ENCODE assay signal across 27 mouse cellular contexts in the genomic region with DNA sequence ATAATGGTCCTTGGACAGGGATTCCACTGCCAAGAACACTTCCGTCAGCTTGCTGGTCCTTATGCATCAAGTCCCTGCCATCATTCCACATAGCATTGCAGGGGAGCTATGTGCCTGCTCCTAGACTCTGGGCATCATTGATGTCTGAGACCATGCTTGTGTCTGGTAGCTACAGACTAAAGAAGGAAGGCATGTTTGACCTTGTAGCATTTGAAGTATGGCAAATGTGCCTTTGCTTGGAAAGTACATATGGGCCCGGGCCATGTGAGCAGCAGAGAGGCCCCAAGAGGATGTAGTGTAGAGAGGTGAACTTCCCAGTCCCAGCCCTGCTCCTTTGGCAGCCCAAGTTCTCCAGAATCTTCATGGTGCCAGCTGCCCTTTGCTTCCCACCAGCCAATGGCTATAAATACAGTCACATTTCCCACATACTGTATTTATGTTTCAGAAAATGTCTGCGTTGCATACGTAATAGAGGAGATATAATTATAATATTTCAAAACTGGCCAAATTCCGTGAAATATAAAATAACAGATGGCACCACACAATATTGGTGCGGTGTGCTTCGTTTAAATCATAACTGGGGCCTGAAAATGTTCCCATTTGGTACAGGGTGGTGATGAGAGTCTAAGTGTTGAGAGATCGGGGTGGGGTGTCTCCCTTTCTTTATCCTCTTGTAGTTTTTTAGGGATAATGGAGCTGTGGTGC. TPM values are rescaled to one million over a fixed set of nuclear protein-coding genes. Genes with fewer than 3 reads are reported as not detected.
DNase-seq lines count a peak whose midpoint lies in the region; ATAC-seq lines count a peak whose summit lies in the region.
"Had no signal": no experiment of that assay in that cellular context is flagged by ENCODE, and none has a peak within 500 bp of the region (broad histone marks: within the 10 kb centered on the region; RNA-seq: fewer than 3 reads in every experiment).

No protein-coding gene starts in this region.

- H3K4me1 ChIP-seq in forebrain, embryonic 16.5 days (replicated peaks; ENCODE audit: control insufficient read depth, insufficient read depth, low read length) = peaks cover 16% of the 10 kb centered on the region
- no peaks in the 10 kb centered on the region for H3K4me1 ChIP-seq in forebrain, embryonic 10.5 days
- H3K4me1 ChIP-seq: embryonic facial prominence, embryonic 13.5 days; limb, embryonic 15.5 days; midbrain, embryonic 12.5 days; neural tube, embryonic 15.5 days had no signal

- no peaks in the 10 kb centered on the region for H3K27me3 ChIP-seq in forebrain, embryonic 16.5 days (replicated peaks; ENCODE audit: control insufficient read depth, insufficient read depth, low read length)
- no peaks in the 10 kb centered on the region for H3K27me3 ChIP-seq in forebrain, embryonic 10.5 days (ENCODE audit: poor library complexity, severe bottlenecking)
- H3K27me3 ChIP-seq: embryonic facial prominence, embryonic 13.5 days; limb, embryonic 15.5 days; midbrain, embryonic 12.5 days; neural tube, embryonic 15.5 days had no signal

- DNase-seq in forebrain, embryonic 10.5 days (ENCODE audit: extremely low spot score, low spot score) = no peak
- peak; percentile 23 for DNase-seq in layer of hippocampus, adult 11-12 months (ENCODE audit: low spot score)
- no peak for DNase-seq in layer of hippocampus, adult 8-10 months (ENCODE audit: low spot score in 2 of 2)
- peak; percentile 15 for DNase-seq in right cerebral cortex, adult 18-20 months
- DNase-seq in right cerebral cortex, postnatal 4 days = no peak
- no peak for DNase-seq in B cell, adult 2 months
- DNase-seq: adrenal gland, postnatal 36 days; cerebellum, adult 2 months; cerebellum, postnatal 25 days; embryo, embryonic 11 days; gastrocnemius, adult 2 months; heart, postnatal 4 days; kidney, adult 2 months; lung, embryonic 14.5 days; spleen, adult 18-20 months; thymus, postnatal 14 days had no signal

- no peak overlapping the region for H3K9ac ChIP-seq in forebrain, embryonic 16.5 days (replicated peaks; ENCODE audit: low read depth, low read length)
- H3K9ac ChIP-seq: embryonic facial prominence, embryonic 13.5 days; hindbrain, embryonic 14.5 days; limb, embryonic 15.5 days; liver, embryonic 14.5 days; lung, embryonic 14.5 days; midbrain, embryonic 12.5 days; neural tube, embryonic 15.5 days had no signal

- WGBS in forebrain, embryonic 16.5 days = 68% methylated on average over 8 of the region's 8 CpGs
- WGBS in forebrain, embryonic 10.5 days = 94% methylated on average over 8 of the region's 8 CpGs

- ATAC-seq in forebrain, embryonic 16.5 days = peak; percentile 49; the same call in 1 of the 2 replicates
- ATAC-seq: inflammation-experienced regulatory T-cells, adult 6 months had no signal

- no peaks in the 10 kb centered on the region for H3K9me3 ChIP-seq in forebrain, embryonic 16.5 days (ENCODE audit: control insufficient read depth, low read length)
- H3K9me3 ChIP-seq in forebrain, embryonic 10.5 days = no peaks in the 10 kb centered on the region
- H3K9me3 ChIP-seq: embryonic facial prominence, embryonic 13.5 days; limb, embryonic 15.5 days; midbrain, embryonic 12.5 days; neural tube, embryonic 15.5 days had no signal

- H3K27ac ChIP-seq in forebrain, embryonic 16.5 days (ENCODE audit: low read length) = peak overlapping the region; percentile 50
- H3K27ac ChIP-seq in forebrain, embryonic 10.5 days = no peak overlapping the region
- H3K27ac ChIP-seq: embryonic facial prominence, embryonic 13.5 days; gastrocnemius, adult 2 months; hindbrain, embryonic 14.5 days; kidney, postnatal 0 days; limb, embryonic 15.5 days; liver, embryonic 14.5 days; midbrain, embryonic 12.5 days; neural tube, embryonic 15.5 days had no signal

- no peaks in the 10 kb centered on the region for H3K36me3 ChIP-seq in forebrain, embryonic 16.5 days (ENCODE audit: control insufficient read depth, insufficient read depth)
- H3K36me3 ChIP-seq in forebrain, embryonic 10.5 days (replicated peaks) = no peaks in the 10 kb centered on the region
- H3K36me3 ChIP-seq: embryonic facial prominence, embryonic 13.5 days; limb, embryonic 15.5 days; midbrain, embryonic 12.5 days; neural tube, embryonic 15.5 days had no signal

- H3K4me2 ChIP-seq in forebrain, embryonic 16.5 days (ENCODE audit: low read length) = no peak overlapping the region
- H3K4me2 ChIP-seq: embryonic facial prominence, embryonic 13.5 days; hindbrain, embryonic 14.5 days; limb, embryonic 15.5 days; lung, embryonic 14.5 days; midbrain, embryonic 12.5 days; neural tube, embryonic 15.5 days had no signal

- H3K4me3 ChIP-seq in forebrain, embryonic 16.5 days (replicated peaks; ENCODE audit: low read length) = no peak overlapping the region
- no peak overlapping the region for H3K4me3 ChIP-seq in forebrain, embryonic 10.5 days
- H3K4me3 ChIP-seq: embryonic facial prominence, embryonic 13.5 days; erythroblast, embryonic 14.5 days; gastrocnemius, adult 2 months; limb, embryonic 15.5 days; midbrain, embryonic 12.5 days; neural tube, embryonic 15.5 days had no signal

RNA-seq across cellular contexts. Expression of a gene that starts 23.2 kb away (rescaled TPM):
- 66.7 and 88.6 TPM in 2 replicates for polyA plus RNA-seq in forebrain, embryonic 16.5 days (2015; fragmentation: Nextera tagmentation; extraction: Ambion mirVana)
- 1.1 and 1.4 TPM in 2 replicates for polyA plus RNA-seq in forebrain, embryonic 10.5 days (2016; fragmentation: Nextera tagmentation; extraction: Ambion mirVana)
- total RNA-seq in layer of hippocampus, adult 8-10 months (2022) = 100 to 1,000 TPM; 229 to 268 (median 247) TPM
- total RNA-seq: megakaryocyte, adult 5-6 weeks had no signal

Comparison
In these comparisons a context has a peak if more than half of its experiments do, and no peak if none do; other contexts are left out.
1. DNase-seq: peak in layer of hippocampus, adult 11-12 months (single experiment) and right cerebral cortex, adult 18-20 months (single experiment); none in forebrain, embryonic 10.5 days (single experiment), layer of hippocampus, adult 8-10 months (0 of 2), right cerebral cortex, postnatal 4 days (single experiment) and B cell, adult 2 months (0 of 2).
2. RNA of a gene that starts 23.2 kb away (polyA plus RNA-seq): 66.7 to 88.6 TPM in forebrain, embryonic 16.5 days; 1.1 to 1.4 TPM in forebrain, embryonic 10.5 days; every median in the first group is over 10 times any median in the second.